Mouse (Mus musculus) left cerebral cortex, postnatal 4 days (tissue): ENCODE measurements around the gene Nomo1. TPM values are rescaled to one million over a fixed set of nuclear protein-coding genes. Genes with fewer than 3 reads are reported as not detected.

ENCODE experiments used
- DNase-seq: peaks from one replicate; pipeline ENCODE4 v3.0.0-alpha.2; 2022
- intact Hi-C: fragments of 180-260 bp; cut with DNase I; formaldehyde crosslinking; loops from one replicate; pipeline ENCODE4 v1.15.1; 2025
- total RNA-seq, 2 experiments: library from RNA; stranded (reverse); gene quantifications; 2 replicates each; pipeline ENCODE4 v1.2.3; 2021

The Nomo1 gene
- total RNA-seq, 2 experiments from 2014 or later: 83.3 to 92.5 TPM

GRCm38 (mm10) chr7:46044106-46044505, 10.6 kb downstream of the Nomo1 start:
- intact Hi-C loops: no loop called here
- DNase-seq: no peak

GRCm38 (mm10) chr7:46045882-46046281, 12.4 kb downstream of the Nomo1 start:
- intact Hi-C loops: no loop called here
- no peak for DNase-seq

- intact Hi-C loops: no loop called here
- DNase-seq: no peak
These were observed 14.5 kb downstream of the Nomo1 start for GRCm38 (mm10) chr7:46047873-46048562.

GRCm38 (mm10) chr7:46049981-46050380, 16.5 kb downstream of the Nomo1 start:
- intact Hi-C loops: no loop called here
- DNase-seq: peak; percentile 77

- intact Hi-C loops: no loop called here
- peak; percentile 89 for DNase-seq
These were observed 18.8 kb downstream of the Nomo1 start for GRCm38 (mm10) chr7:46052161-46052821.

GRCm38 (mm10) chr7:46053566-46053965, 20.1 kb downstream of the Nomo1 start:
- DNase-seq: peak; percentile 60
- intact Hi-C loops: no loop called here

- intact Hi-C loops: no loop called here
- no peak for DNase-seq
These were observed 25.4 kb downstream of the Nomo1 start for GRCm38 (mm10) chr7:46058882-46059281.

- intact Hi-C loops: no loop called here
These were observed 27.2 kb downstream of the Nomo1 start for GRCm38 (mm10) chr7:46060688-46061087.

GRCm38 (mm10) chr7:46061614-46062013, 28.1 kb downstream of the Nomo1 start:
- intact Hi-C loops: no loop called here

More at GRCm38 (mm10) chr7:46060688-46061087, 27.2 kb downstream of the Nomo1 start:
- DNase-seq: no peak

GRCm38 (mm10) chr7:46063296-46063695, 29.8 kb downstream of the Nomo1 start:
- intact Hi-C loops: no loop called here
- no peak for DNase-seq

More at GRCm38 (mm10) chr7:46061614-46062013, 28.1 kb downstream of the Nomo1 start:
- DNase-seq: no peak

- intact Hi-C loops: no loop called here
- DNase-seq: no peak
These were observed 35.3 kb downstream of the Nomo1 start for GRCm38 (mm10) chr7:46068831-46069230.

- DNase-seq: no peak
- intact Hi-C loops: no loop called here
These were observed 43.3 kb downstream of the Nomo1 start for GRCm38 (mm10) chr7:46076844-46077243.

GRCm38 (mm10) chr7:46077675-46078074, 44.2 kb downstream of the Nomo1 start:
- peak; percentile 38 for DNase-seq
- intact Hi-C loops: no loop called here

- no peak for DNase-seq
- intact Hi-C loops: no loop called here
These were observed 50.5 kb downstream of the Nomo1 start for GRCm38 (mm10) chr7:46084024-46084423.

GRCm38 (mm10) chr7:46084839-46085513, 51.5 kb downstream of the Nomo1 start:
- peak; percentile 56 for DNase-seq
- intact Hi-C loops: no loop called here

- no peak for DNase-seq
These were observed 52.9 kb downstream of the Nomo1 start for GRCm38 (mm10) chr7:46086378-46086777.

GRCm38 (mm10) chr7:46088241-46088640, 54.7 kb downstream of the Nomo1 start:
- no peak for DNase-seq
- intact Hi-C loops: no loop called here

More at GRCm38 (mm10) chr7:46086378-46086777, 52.9 kb downstream of the Nomo1 start:
- intact Hi-C loops: no loop called here

GRCm38 (mm10) chr7:46092803-46093202, 59.3 kb downstream of the Nomo1 start:
- intact Hi-C loops: loop anchor here (10.0 kb wide), 1 partner anchor 512 kb away; no protein-coding TSS in a partner anchor
- DNase-seq: no peak

GRCm38 (mm10) chr7:46096136-46096535, 62.6 kb downstream of the Nomo1 start:
- DNase-seq: peak; percentile 75
- intact Hi-C loops: loop anchor here (1.0 to 10.0 kb wide), 3 partner anchors 108 to 509 kb away; partner anchors contain the start of gene Myod1

- intact Hi-C loops: loop anchor here (5.0 to 10.0 kb wide), 2 partner anchors 280 to 507 kb away; partner anchors contain the start of gene Myod1
- no peak for DNase-seq
These were observed 63.9 kb downstream of the Nomo1 start for GRCm38 (mm10) chr7:46097319-46097783.
